Mouse (Mus musculus) hindbrain, embryonic 16.5 days (tissue): Measurements from ENCODE around the gene S100a2. TPM values are rescaled to one million over a fixed set of nuclear protein-coding genes. Genes with fewer than 3 reads are reported as not detected.

Experiments
- ATAC-seq: fragments of 200-750 bp; cut with Nextera tagmentation; 2 replicates; pipeline ENCODE4 v1.8.0; 2017; ENCODE audit warnings: moderate TSS enrichment, moderate library complexity
- H3K27ac ChIP-seq: fragments of 300-500 bp; sonication (generic); 2 replicates; pipeline ENCODE4 v1.5.1; 2014; ENCODE audit warnings: low read depth, mild to moderate bottlenecking, control low read depth, low read length, moderate library complexity
- H3K27me3 ChIP-seq: fragments of 300-500 bp; sonication (generic); replicated peaks from 2 replicates; pipeline ENCODE4 v1.6.1; 2014; ENCODE audit warnings: low read length; ENCODE audit not compliant: control insufficient read depth, insufficient read depth
- H3K36me3 ChIP-seq: fragments of 300-500 bp; sonication (generic); 2 replicates; pipeline ENCODE4 v1.6.1; 2014; ENCODE audit warnings: mild to moderate bottlenecking, low read length, moderate library complexity, mixed read lengths; ENCODE audit not compliant: control insufficient read depth, insufficient read depth
- H3K4me1 ChIP-seq: fragments of 300-500 bp; sonication (generic); 2 replicates; pipeline ENCODE4 v1.6.1; 2014; ENCODE audit warnings: low read depth, low read length; ENCODE audit not compliant: control insufficient read depth, insufficient read depth
- H3K4me2 ChIP-seq: fragments of 300-500 bp; sonication (generic); 2 replicates; pipeline ENCODE4 v1.6.1; 2014; ENCODE audit warnings: mild to moderate bottlenecking, low read length, control low read depth, moderate library complexity
- H3K4me3 ChIP-seq: fragments of 300-500 bp; sonication (generic); 2 replicates; pipeline ENCODE4 v1.5.1; 2014; ENCODE audit warnings: mild to moderate bottlenecking, low read length, control low read depth, moderate library complexity
- H3K9ac ChIP-seq: fragments of 300-500 bp; sonication (generic); 2 replicates; pipeline ENCODE4 v1.6.1; 2014; ENCODE audit warnings: low read depth, mild to moderate bottlenecking, control low read depth, low read length, moderate library complexity
- H3K9me3 ChIP-seq: fragments of 300-500 bp; sonication (generic); 2 replicates; pipeline ENCODE4 v1.6.1; 2014; ENCODE audit warnings: mild to moderate bottlenecking, low read length, moderate library complexity; ENCODE audit not compliant: control insufficient read depth
- WGBS: fragments of 180-500 bp; shearing (Covaris S2); extraction: QIAGEN DNeasy Blood & Tissue Kit; methylation state at CpG from one replicate; pipeline ENCODE4 v1.1.7; 2014; 5-methylcytosine and 5-hydroxymethylcytosine counted together
- polyA plus RNA-seq: library from polyadenylated mRNA; unstranded; fragments of >200 nt; fragmentation: Nextera tagmentation; extraction: Ambion mirVana; gene quantifications from 2 replicates; pipeline ENCODE4 v1.2.1, GENCODE M21; 2015

Gene S100a2
- polyA plus RNA-seq, 1 experiment from 2014 or later: not detected

DNA sequence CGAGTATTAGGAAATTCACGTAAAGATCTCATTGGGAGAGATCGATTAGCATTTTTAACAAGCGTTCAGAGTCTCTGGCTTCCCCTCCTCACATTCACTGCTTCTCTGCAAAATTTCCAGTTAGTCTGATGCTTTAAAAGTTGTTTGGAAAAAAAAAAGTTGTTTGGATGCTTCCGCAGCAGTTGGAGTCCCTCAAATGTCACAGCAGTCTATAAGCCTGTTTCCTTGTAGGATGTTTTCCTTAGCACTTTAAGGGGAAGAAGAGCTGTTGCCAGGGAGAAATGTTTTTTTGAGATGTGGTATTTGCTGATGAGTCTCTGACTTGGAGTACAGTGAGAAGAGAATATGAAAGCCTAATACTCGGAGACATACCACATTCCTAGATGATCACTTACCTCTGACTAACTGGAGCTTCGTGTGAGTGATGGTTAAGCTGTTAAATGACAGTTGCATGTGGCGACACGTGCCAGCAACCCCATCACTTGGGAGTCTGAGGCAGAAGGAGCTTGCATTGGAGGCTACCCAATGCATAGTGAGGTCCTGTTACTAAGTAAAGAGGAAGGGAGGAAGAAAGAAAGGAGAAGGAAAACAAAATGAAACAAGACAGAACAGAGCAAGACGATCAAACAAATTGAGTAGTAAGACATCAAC lies 13.6 kb upstream of the S100a2 start:
- Histone ChIP-seq H3K9ac (no peak overlapping the region), H3K27me3 (no peaks in the 10 kb centered on the region), H3K4me1 (no peaks in the 10 kb centered on the region), H3K4me2 (no peak overlapping the region), H3K4me3 (no peak overlapping the region), H3K9me3 (no peaks in the 10 kb centered on the region), H3K27ac (no peak overlapping the region), H3K36me3 (no peaks in the 10 kb centered on the region)
- ATAC-seq: no peak
- 65% methylated on average over 10 of the region's 10 CpGs for WGBS

DNA sequence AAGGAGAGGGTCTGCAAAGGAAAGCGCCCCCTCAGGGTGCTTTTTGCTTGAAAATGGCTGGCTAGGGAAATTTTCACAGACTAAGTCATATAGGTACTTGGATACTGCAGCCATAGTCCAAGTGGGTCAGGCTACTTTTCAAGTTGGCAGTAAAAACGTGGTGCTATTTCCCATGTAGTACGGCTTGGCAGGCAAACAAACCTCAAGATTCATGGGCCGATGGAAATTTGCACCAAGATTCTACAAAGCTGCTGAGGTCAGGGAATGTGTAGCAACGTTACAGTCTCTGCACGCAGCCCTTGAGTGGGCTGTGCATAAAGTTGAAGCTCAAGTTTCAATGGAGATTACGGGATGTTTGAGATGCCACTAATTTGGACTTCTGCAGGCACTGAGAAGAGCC lies 10.6 kb upstream of the S100a2 start:
- ATAC-seq: no peak
- H3K4me1 ChIP-seq: no peaks in the 10 kb centered on the region
- H3K9me3 ChIP-seq: no peaks in the 10 kb centered on the region
- no peak overlapping the region for H3K27ac ChIP-seq
- H3K4me2 ChIP-seq: no peak overlapping the region
- H3K27me3 ChIP-seq: no peaks in the 10 kb centered on the region
- WGBS: 83% methylated on average over 7 of the region's 7 CpGs
- no peaks in the 10 kb centered on the region for H3K36me3 ChIP-seq
- no peak overlapping the region for H3K9ac ChIP-seq
- no peak overlapping the region for H3K4me3 ChIP-seq

DNA sequence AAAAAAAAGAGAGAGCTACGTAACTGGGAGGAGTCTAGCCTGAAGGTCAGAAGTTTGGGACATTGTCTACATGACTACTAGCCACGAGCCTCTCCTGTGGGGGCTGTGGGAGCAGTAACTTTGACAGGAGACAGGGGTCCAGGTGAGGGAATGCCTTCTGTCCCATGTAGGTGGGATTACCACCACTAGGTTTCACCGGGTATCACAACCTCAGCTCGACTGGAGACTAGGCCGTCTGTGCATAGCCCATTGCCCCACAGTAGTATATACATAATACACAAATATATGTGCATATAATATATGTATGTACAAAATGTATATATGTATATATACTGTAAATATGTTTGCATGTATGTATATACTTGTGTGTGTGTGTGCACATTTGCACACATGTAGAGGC lies 8.9 kb upstream of the S100a2 start:
- H3K9me3 ChIP-seq: no peaks in the 10 kb centered on the region
- 97% methylated on average over 5 of the region's 5 CpGs for WGBS
- H3K4me3 ChIP-seq: no peak overlapping the region
- H3K9ac ChIP-seq: no peak overlapping the region
- ATAC-seq: no peak
- no peak overlapping the region for H3K4me2 ChIP-seq
- no peaks in the 10 kb centered on the region for H3K36me3 ChIP-seq
- no peak overlapping the region for H3K27ac ChIP-seq
- no peaks in the 10 kb centered on the region for H3K27me3 ChIP-seq
- no peaks in the 10 kb centered on the region for H3K4me1 ChIP-seq

DNA sequence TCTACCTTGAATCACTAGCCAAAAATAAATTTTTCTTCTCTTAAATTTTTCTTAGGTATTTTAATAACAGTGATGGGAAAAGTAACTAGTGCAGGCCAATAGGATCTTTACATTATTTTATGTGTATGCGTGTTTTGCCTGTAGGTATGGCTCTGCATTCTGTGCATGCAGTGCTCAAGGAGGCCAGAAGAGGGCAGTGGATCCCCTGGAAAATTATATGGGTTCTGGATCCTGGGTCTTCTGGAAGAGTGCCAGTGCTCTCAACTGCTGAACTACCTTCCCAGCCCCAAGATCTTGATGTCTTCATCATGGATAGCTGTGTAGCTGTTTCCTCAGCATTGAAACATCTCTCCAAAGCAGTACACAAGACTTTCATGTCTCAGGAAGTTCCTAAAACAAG lies 7.9 kb upstream of the S100a2 start:
- Histone ChIP-seq H3K27me3 (no peaks in the 10 kb centered on the region), H3K27ac (no peak overlapping the region), H3K9ac (no peak overlapping the region), H3K4me1 (no peaks in the 10 kb centered on the region), H3K36me3 (no peaks in the 10 kb centered on the region), H3K9me3 (no peaks in the 10 kb centered on the region), H3K4me3 (no peak overlapping the region), H3K4me2 (no peak overlapping the region)
- 97% methylated on average over 1 of the region's 1 CpGs for WGBS
- ATAC-seq: no peak

DNA sequence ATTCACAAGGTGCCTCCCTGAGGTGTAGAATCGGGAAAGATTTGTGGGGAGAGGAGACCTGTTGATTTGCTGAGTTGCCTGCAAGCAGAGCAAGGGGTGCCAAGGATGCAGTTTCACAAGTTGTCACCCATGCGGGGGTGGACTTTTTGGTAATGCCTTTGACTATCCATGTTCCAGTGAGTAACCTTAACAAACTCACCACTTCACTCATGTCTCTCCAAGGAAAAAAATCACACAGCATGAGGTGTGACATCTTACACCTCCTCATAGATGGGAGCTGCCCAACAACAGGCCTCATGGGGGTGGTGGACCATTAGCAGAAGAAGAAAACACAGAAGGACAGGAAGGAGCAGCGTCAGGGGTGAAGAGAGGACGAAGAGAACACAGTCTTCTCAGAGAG lies 7.5 kb upstream of the S100a2 start:
- H3K27me3 ChIP-seq: no peaks in the 10 kb centered on the region
- H3K9me3 ChIP-seq: no peaks in the 10 kb centered on the region
- no peak overlapping the region for H3K9ac ChIP-seq
- H3K36me3 ChIP-seq: no peaks in the 10 kb centered on the region
- H3K27ac ChIP-seq: no peak overlapping the region
- H3K4me1 ChIP-seq: no peaks in the 10 kb centered on the region
- H3K4me2 ChIP-seq: no peak overlapping the region
- H3K4me3 ChIP-seq: no peak overlapping the region
- no peak for ATAC-seq
- WGBS: 91% methylated on average over 4 of the region's 4 CpGs

DNA sequence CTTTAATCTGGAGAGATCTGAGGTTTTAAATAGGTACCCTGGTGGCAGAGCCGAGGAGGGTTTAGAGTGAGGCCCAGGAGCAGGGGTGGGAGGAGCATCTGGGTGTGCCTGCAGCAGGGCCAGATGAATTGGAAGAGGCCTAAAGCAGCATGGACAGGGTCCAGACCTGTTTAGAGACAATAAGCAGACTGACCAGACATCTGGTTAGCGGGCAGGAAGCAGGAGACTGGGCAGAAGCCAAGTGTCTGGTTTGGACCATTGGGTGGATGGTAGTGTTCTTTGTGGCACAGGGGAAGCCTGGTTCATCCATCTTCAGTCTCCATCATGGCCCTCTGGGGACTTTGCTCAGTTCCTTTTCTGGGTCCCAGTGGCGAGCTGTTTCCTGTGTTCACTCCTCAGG lies 6.2 kb upstream of the S100a2 start:
- Histone ChIP-seq H3K36me3 (no peaks in the 10 kb centered on the region), H3K4me3 (no peak overlapping the region), H3K4me1 (no peaks in the 10 kb centered on the region), H3K9ac (no peak overlapping the region), H3K4me2 (no peak overlapping the region), H3K27me3 (no peaks in the 10 kb centered on the region), H3K27ac (no peak overlapping the region), H3K9me3 (no peaks in the 10 kb centered on the region)
- WGBS: 49% methylated on average over 3 of the region's 3 CpGs
- ATAC-seq: peak; percentile 59; the same call in 1 of the 2 replicates

DNA sequence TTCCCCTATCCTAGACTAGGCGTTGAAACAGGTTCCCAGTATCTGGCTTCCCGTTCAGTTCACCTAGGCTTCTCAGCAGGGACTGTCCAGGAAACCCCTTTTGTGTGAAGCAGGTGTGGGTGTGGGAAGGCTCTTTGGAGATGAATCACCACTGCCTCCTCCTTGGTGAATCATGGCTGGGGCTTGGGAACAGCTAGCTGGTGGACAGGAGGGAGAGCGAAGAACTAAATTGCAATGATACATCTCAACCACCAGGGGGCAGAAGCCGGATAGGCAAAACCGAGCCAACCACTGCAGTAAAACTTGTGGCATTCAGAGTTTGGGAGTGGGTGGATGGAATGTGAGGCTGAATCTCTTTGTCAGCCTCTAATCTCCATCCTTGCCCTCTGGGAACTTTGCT lies 4.5 kb upstream of the S100a2 start:
- no peak overlapping the region for H3K4me3 ChIP-seq
- no peaks in the 10 kb centered on the region for H3K4me1 ChIP-seq
- H3K4me2 ChIP-seq: no peak overlapping the region
- no peaks in the 10 kb centered on the region for H3K27me3 ChIP-seq
- no peaks in the 10 kb centered on the region for H3K36me3 ChIP-seq
- 28% methylated on average over 5 of the region's 5 CpGs for WGBS
- H3K27ac ChIP-seq: no peak overlapping the region
- no peaks in the 10 kb centered on the region for H3K9me3 ChIP-seq
- peak; percentile 45; the same call in 1 of the 2 replicates for ATAC-seq
- no peak overlapping the region for H3K9ac ChIP-seq

DNA sequence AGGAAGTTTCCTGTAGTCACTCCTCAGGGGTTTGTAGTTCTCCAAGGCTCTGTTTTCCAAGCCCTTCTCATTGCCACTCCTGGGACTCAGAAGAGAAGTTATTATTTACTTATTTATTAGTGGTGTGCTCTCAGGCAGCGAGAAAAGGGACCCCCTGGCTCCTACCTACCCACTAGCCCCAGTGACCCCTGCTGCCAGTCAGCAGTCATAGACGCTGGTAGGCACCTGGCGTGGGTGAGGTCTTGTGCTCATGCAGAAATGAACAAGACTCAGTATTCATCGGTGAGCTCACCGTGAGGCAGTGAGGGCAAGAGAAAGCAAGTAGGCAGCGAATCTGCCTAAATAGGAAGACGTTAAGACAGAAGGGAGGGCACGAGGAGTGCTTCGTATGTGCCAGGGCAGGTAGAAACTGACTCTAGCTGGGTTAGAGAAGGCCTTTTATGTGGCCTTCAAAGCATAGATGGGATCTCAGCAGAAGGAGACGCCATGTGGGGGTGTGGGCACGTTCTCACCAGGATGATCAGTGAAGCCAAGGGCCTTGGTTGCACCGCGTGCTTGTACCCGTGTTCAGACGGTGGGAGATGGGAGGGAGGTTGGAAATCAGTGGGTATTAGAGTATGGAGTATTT lies 3.9 kb upstream of the S100a2 start:
- Histone ChIP-seq H3K9me3 (no peaks in the 10 kb centered on the region), H3K9ac (no peak overlapping the region), H3K4me2 (no peak overlapping the region), H3K27ac (no peak overlapping the region), H3K4me3 (no peak overlapping the region), H3K27me3 (no peaks in the 10 kb centered on the region), H3K4me1 (no peaks in the 10 kb centered on the region), H3K36me3 (no peaks in the 10 kb centered on the region)
- ATAC-seq: no peak
- 84% methylated on average over 15 of the region's 15 CpGs for WGBS

DNA sequence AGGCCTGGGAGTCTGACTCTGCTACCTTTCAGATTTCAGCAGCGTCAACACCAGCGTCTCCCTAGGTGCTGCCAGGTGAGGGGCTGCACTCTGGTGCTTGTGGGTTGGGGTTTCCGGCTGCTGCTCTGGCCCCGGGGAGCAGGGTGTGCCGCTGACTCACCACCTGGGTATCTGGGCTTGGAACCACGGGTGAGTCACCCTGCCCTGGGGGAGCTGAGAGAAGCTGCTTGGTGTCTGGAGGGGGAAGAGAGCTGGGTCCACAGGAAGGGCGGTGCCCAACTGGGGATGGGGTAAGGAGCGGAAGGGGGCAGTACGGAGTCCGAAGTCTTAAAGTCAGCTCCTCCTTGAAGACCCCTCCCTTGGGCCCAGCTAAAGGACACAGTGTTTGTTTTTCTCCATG lies 3.1 kb upstream of the S100a2 start:
- no peak for ATAC-seq

More for the DNA sequence above, 3.1 kb upstream of the S100a2 start:
- Histone ChIP-seq H3K4me1 (no peaks in the 10 kb centered on the region), H3K27me3 (no peaks in the 10 kb centered on the region), H3K27ac (no peak overlapping the region), H3K9ac (no peak overlapping the region), H3K36me3 (no peaks in the 10 kb centered on the region), H3K4me2 (no peak overlapping the region), H3K4me3 (no peak overlapping the region), H3K9me3 (no peaks in the 10 kb centered on the region)
- WGBS: 69% methylated on average over 10 of the region's 10 CpGs
